Mouse (Mus musculus) gastrocnemius, postnatal 36 days (tissue): Measurements from ENCODE around the gene Sacm1l. TPM values are rescaled to one million over a fixed set of nuclear protein-coding genes. Genes with fewer than 3 reads are reported as not detected.

Experiments
- DNase-seq, 2 experiments: peaks; one replicate each; pipeline ENCODE4 v3.0.0; 2022
- intact Hi-C: fragments of 180-260 bp; cut with DNase I; formaldehyde crosslinking; loops from one replicate; pipeline ENCODE4 v1.15.1; 2025
- total RNA-seq, 2 experiments: library from RNA; stranded (reverse); gene quantifications; 2 replicates each; pipeline ENCODE4 v1.2.3; 2021

Sacm1l gene
- total RNA-seq, 2 experiments from 2014 or later = 16.1 to 19.7 TPM

- no peak for DNase-seq
- intact Hi-C loops = no loop called here
Measured at GRCm38 (mm10) chr9:123539093-123539492, 9.5 kb downstream of the Sacm1l start.

DNA sequence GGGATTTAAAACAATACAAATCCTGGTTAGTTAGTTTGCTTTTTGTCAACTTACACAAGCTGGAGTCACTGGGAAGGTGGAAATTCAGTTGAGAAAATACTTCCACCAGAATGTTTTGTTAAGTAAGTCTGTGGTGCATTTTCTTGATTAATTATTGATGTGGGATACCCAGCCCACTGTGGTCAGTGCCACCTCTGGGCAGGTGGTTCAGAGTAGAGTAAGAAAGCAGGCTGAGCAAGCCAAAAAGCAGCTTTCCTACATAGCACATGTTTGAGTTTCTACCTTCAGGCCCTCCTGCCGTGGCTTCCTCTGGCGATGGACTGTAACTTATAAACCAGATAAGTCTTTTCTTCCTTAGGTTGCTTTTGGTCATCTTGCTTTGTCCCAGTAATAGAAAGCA lies 10.3 kb downstream of the Sacm1l start:
- DNase-seq = no peak
- intact Hi-C loops = no loop called here

DNA sequence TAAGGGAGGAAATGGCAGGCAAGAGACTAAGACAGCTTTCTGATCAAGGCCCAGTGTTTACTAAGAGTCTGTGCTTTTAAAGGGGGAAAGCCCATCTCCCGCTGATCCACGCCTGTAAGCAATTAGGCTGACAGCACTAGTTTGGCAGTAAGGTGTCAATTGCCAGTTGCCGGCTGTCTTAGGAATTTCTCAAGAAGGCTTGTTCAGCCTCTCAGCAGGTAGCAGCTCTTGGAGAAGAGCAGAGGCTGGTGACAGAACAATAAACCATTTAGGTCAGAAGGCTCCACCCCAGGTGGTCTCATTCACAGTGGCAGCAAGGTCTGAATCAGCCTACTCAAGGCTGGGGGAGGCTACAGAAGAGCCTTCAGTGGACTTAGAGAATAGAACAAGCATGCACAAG lies 25.0 kb downstream of the Sacm1l start:
- intact Hi-C loops = no loop called here
- DNase-seq = no peak

GRCm38 (mm10) chr9:123577360-123578192 lies 48.0 kb downstream of the Sacm1l start:
- DNase-seq = no peak
- intact Hi-C loops = no loop called here

- DNase-seq = no peak
- intact Hi-C loops = no loop called here
Measured at GRCm38 (mm10) chr9:123589240-123589910, 59.8 kb downstream of the Sacm1l start.

- DNase-seq = no peak
- intact Hi-C loops = no loop called here
Measured at GRCm38 (mm10) chr9:123595194-123595593, 65.6 kb downstream of the Sacm1l start.

- intact Hi-C loops = no loop called here
- DNase-seq = no peak
Measured at GRCm38 (mm10) chr9:123596910-123597309, 67.4 kb downstream of the Sacm1l start.

DNA sequence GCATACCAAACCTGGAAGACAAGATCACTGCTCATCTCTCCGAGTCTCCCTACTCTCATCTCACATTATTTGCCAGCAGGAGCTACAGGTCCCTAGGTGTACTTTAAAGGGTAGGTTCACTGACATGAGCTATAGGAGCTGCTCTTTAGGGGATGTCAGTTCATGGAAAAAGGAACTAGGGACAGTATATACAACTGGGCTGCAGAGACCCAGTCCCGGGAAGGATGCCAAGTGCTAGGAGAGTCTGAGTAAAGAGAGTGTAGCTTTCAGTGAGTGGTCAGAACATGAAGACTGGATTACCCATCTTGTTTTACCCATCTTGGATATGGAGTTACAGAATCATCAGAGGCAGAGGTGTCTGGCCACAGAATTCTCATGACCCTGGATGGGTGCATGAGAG lies 67.8 kb downstream of the Sacm1l start:
- intact Hi-C loops = no loop called here
- no peak for DNase-seq

DNA sequence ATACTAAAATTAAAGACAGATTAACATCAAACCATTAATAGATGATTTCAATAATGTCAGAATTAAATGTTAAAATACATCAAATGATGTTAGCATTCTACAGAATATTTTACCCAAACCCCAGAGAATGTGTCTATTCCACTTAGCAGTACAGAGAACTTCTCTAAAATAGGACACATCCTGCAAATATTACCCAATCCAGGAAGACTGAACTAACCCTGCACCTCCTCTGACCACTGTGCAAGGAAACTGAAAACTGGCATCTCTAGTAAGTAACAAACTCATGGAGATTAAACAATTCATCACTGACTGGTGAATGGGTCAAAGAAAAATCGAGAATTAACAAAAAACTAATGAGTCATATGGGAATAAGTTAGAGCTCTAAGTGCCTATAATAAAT lies 72.0 kb downstream of the Sacm1l start:
- no peak for DNase-seq
- intact Hi-C loops = no loop called here

DNA sequence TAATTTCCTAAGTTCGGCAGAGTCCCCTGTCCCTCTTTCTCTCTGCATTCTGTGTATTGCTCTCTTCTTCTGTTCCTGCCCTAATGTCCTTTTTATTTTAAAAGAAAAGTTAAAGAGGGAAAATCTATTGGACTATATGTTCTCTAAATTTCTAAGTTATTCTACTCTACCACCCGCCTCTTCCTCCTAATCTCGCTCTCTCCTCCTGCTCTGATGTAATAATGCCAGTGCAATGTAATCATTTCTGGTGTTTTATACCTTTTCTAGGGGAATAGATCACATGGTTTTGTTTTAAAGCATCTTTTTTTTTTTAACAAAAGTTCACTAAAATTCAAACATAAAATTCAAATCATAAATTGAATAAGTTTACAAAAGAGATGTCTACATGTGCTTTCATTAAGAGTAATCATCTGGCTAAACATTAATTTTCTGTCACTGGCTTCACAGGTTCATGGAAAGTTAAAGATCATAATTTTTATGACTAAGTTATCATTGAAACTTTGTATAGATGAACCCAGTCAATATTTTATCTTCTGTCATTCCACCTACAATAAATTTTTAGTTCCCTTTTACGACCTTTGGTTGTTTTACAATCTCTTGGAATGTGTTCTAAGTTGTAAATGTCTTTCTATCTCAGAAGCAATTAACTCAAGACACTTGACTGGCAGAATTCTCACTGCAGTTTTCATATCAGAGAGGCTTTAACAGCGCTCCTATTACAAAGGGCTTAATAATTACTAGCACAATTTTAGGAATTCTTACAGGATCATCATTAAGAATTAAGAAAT lies 90.9 kb downstream of the Sacm1l start:
- no peak for DNase-seq
- intact Hi-C loops = no loop called here

DNA sequence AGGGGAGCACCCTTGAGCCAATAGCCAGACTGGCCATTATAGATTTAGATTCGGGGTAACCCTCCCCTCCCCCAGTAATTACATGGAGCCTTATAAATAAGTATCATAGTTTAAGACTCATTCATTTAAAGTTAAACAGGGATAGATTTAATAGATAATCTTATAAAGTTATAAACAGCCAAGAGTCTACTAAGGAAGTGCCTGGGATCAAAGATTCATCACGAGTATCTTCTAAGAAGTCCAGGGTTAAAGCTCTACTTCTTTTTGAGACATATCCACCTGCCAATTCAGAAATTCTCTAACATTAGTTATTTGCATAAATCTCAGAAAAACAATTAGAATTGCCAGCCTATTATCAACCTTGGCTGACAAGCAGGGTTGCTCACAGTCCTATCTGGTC lies 95.2 kb downstream of the Sacm1l start:
- DNase-seq = no peak
- intact Hi-C loops = no loop called here

DNA sequence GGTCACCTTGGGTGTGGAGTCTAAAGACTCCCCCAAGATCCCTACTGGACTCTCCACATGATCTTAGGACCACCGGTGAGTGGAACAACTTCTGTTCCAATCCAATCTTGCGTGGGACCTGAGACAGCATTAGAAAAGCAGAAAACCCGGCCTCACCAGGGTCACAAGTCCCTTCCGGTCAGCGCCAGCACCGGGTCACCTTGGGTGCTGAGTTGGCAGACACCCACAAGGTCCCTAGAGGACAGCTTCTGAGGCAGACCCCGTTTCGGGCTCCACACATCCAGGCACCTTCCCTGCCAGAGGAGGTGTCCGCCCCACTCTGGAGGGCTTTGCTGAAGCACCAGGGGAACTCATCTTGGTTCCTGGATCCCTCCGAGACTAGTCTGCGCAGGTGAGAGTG lies 96.3 kb downstream of the Sacm1l start:
- DNase-seq = no peak
- intact Hi-C loops = no loop called here

DNA sequence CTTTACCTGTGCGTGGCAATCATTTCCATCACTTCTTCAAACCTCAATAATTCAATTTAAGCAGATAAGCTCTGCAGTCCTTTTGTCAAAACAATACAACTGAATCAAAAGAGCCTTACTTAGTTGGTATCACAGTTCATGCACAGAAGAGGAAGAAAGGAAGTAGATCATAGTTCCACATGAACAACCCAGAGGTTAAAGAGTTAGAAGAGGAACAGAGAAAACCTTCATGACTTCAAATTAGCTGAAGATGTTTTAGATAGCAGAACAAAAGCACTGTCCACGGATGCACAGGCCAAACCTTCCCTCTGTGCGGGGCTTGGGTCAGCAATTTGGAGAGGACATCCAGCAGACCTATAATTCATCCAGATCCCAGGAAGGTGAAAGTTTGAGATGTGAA lies 102.1 kb downstream of the Sacm1l start:
- DNase-seq = no peak
- intact Hi-C loops = no loop called here

GRCm38 (mm10) chr9:123632281-123632680 lies 102.7 kb downstream of the Sacm1l start, which contains the start of gene Slc6a20b:
Slc6a20b (minus strand) TSS chr9:123632565.
- intact Hi-C loops = no loop called here
- DNase-seq = no peak

- intact Hi-C loops = no loop called here
- no peak for DNase-seq
Measured at GRCm38 (mm10) chr9:123632993-123633392, 103.4 kb downstream of the Sacm1l start.

DNA sequence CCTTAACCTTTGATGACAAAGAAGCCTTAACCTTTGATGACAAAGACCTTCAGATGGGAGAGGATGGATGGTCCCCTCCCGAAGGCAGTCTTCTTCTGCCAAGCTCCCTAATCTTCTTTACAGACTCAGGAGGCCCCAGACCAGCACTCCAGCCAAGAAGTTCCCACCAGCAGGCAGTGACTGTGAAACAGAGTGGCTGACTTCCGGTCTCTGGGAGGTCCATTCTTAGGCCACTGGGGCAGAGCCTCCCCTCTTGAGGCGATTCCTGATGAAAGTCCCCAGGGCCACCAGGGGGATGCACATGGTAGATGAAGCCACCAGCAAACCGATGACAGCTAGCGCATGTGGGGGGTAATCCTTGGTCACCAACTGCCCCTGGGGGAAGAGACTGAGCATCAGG lies 107.2 kb downstream of the Sacm1l start:
- DNase-seq = no peak
- intact Hi-C loops = no loop called here

DNA sequence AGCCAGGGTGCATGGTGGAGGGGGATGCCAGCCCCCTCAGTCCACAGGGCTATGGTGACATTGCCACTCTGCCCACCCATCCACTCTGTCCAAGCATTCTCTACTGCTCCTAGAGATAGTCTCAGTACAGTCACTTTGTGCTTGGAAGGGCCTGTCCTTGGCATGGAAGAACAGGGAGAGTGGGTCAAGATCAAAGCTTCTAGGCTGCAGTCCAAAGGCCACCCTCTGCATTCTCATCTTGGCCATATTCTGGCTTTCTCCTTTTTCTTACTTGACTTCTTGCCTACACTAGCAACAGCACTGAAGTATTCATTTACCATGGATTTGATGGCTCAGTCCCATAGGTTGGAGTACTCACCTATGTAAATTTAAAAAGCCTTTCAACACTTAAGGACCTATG lies 108.7 kb downstream of the Sacm1l start:
- intact Hi-C loops = no loop called here
- no peak for DNase-seq

- intact Hi-C loops = no loop called here
- DNase-seq = no peak
Measured at GRCm38 (mm10) chr9:123638668-123639089, 109.1 kb downstream of the Sacm1l start.

GRCm38 (mm10) chr9:123640106-123640505 lies 110.5 kb downstream of the Sacm1l start:
- intact Hi-C loops = no loop called here
- DNase-seq = no peak
